Comparison of ENCODE assay signal across 9 mouse cellular contexts in genomic region chr4:152103025-152103424, GRCm38 (mm10). TPM values are rescaled to one million over a fixed set of nuclear protein-coding genes. Genes with fewer than 3 reads are reported as not detected.
DNase-seq lines count a peak whose midpoint lies in the region; ATAC-seq lines count a peak whose summit lies in the region.
"Had no signal": no experiment of that assay in that cellular context is flagged by ENCODE, and none has a peak within 500 bp of the region (broad histone marks: within the 10 kb centered on the region; RNA-seq: fewer than 3 reads in every experiment).

No protein-coding gene starts in this region.

- no peaks in the 10 kb centered on the region for H3K9me3 ChIP-seq in heart, embryonic 10.5 days

- 42% methylated on average over 7 of the region's 7 CpGs for WGBS in heart, embryonic 10.5 days

- peak; percentile 80 for ATAC-seq in megakaryocyte, adult 5-6 weeks (ENCODE audit: poor library complexity, severe bottlenecking)

- no peak overlapping the region for H3K27ac ChIP-seq in heart, embryonic 10.5 days

- peak; percentile 65 to 85 for DNase-seq in heart, adult 18-20 months
- DNase-seq in heart, embryonic 10.5 days (ENCODE audit: low spot score), result no peak
- peak; percentile 67 for DNase-seq in A20 (ENCODE audit: low read depth, low spot score)
- peak; percentile 87 for DNase-seq in ZHBTc4 (ENCODE audit: low read depth, low spot score)
- peak; percentile 82 for DNase-seq in embryo, embryonic 10.5 days (ENCODE audit: low spot score)
- peak; percentile 86 to 92 for DNase-seq in kidney, postnatal 25 days
- peak; percentile 83 to 94 for DNase-seq in spleen, postnatal 4 days (ENCODE audit: low spot score in 2 of 2)

- peaks cover 52% of the 10 kb centered on the region for H3K36me3 ChIP-seq in heart, embryonic 10.5 days

- H3K27me3 ChIP-seq in heart, embryonic 10.5 days (ENCODE audit: insufficient read depth, poor library complexity, severe bottlenecking), result peaks cover 30% of the 10 kb centered on the region

- H3K4me1 ChIP-seq in heart, embryonic 10.5 days, result peaks cover 60% of the 10 kb centered on the region

- no peak overlapping the region for H3K4me3 ChIP-seq in heart, embryonic 10.5 days

RNA-seq across cellular contexts. Expression of gene Tnfrsf25, which starts 12.7 kb away (rescaled TPM):
- total RNA-seq in heart, adult 18-20 months (2021), result 1 to 10 TPM; 1.4 to 1.6 TPM
- 0.90 and 1.3 TPM in 2 replicates for polyA plus RNA-seq in heart, embryonic 10.5 days (2016; fragmentation: Nextera tagmentation; extraction: Ambion mirVana)
- 0.13 and 0.25 TPM in 2 replicates for total RNA-seq in megakaryocyte, adult 5-6 weeks (2015)
- total RNA-seq in megakaryocyte, adult 5-6 weeks (2017), result 0.18 and 2.8 TPM in 2 replicates

RNA-seq across cellular contexts. Expression of gene Plekhg5, which starts 30.7 kb away (rescaled TPM):
- 10 to 100 TPM; 10.9 to 15.9 TPM for total RNA-seq in heart, adult 18-20 months (2021)
- polyA plus RNA-seq in heart, embryonic 10.5 days (2016; fragmentation: Nextera tagmentation; extraction: Ambion mirVana), result 10.1 and 10.2 TPM in 2 replicates
- 1.7 and 2.6 TPM in 2 replicates for total RNA-seq in megakaryocyte, adult 5-6 weeks (2015)
- 3.0 and 3.6 TPM in 2 replicates for total RNA-seq in megakaryocyte, adult 5-6 weeks (2017)

RNA-seq across cellular contexts. Expression of gene Espn, which starts 49.1 kb away (rescaled TPM):
- total RNA-seq in heart, adult 18-20 months (2021), result 1 to 10 TPM; 2.5 to 2.7 TPM
- 1.4 and 4.0 TPM in 2 replicates for polyA plus RNA-seq in heart, embryonic 10.5 days (2016; fragmentation: Nextera tagmentation; extraction: Ambion mirVana)
- total RNA-seq in megakaryocyte, adult 5-6 weeks (2015), result 1.2 and 1.4 TPM in 2 replicates
- 0.22 and 0.24 TPM in 2 replicates for total RNA-seq in megakaryocyte, adult 5-6 weeks (2017)

RNA-seq across cellular contexts. Expression of gene Hes2, which starts 55.6 kb away (rescaled TPM):
- total RNA-seq in heart, adult 18-20 months (2021), result not detected
- polyA plus RNA-seq in heart, embryonic 10.5 days (2016; fragmentation: Nextera tagmentation; extraction: Ambion mirVana), result not detected in 2 replicates
- total RNA-seq in megakaryocyte, adult 5-6 weeks (2015), result not detected in 2 replicates
- total RNA-seq in megakaryocyte, adult 5-6 weeks (2017), result not detected in 2 replicates
- total RNA-seq: layer of hippocampus, adult 18-20 months had no signal
